Mouse (Mus musculus): ENCODE data around the gene Antxr1. TPM values are rescaled to one million over a fixed set of nuclear protein-coding genes. Genes with fewer than 3 reads are reported as not detected.

The Antxr1 gene
- polyA plus RNA-seq, 1 experiment from 2014 or later, result 29.1 TPM

GRCm38 (mm10) chr6:87088356-87088755, 247.3 kb downstream of the Antxr1 start:
- Histone ChIP-seq H3K27ac (replicated peaks; ENCODE audit: low read depth, low read length) (no peak overlapping the region), H3K27me3 (replicated peaks; ENCODE audit: control insufficient read depth, insufficient read depth, low read length) (no peaks in the 10 kb centered on the region), H3K9me3 (ENCODE audit: control insufficient read depth, low read length) (no peaks in the 10 kb centered on the region), H3K4me1 (ENCODE audit: control insufficient read depth, insufficient read depth, low read length) (no peaks in the 10 kb centered on the region), H3K9ac (ENCODE audit: low read depth, low read length) (no peak overlapping the region), H3K4me3 (ENCODE audit: low read depth, low read length) (no peak overlapping the region), H3K36me3 (ENCODE audit: control insufficient read depth, insufficient read depth, low read length) (peaks cover 88% of the 10 kb centered on the region), H3K4me2 (ENCODE audit: low read depth, low read length) (no peak overlapping the region)
- 92% methylated on average over 5 of the region's 5 CpGs for WGBS
- ATAC-seq (ENCODE audit: low read depth), result no peak
- DNase-seq (ENCODE audit: low spot score), result no peak

- Histone ChIP-seq H3K4me3 (ENCODE audit: low read depth, low read length) (no peak overlapping the region), H3K4me1 (ENCODE audit: control insufficient read depth, insufficient read depth, low read length) (no peaks in the 10 kb centered on the region), H3K9ac (ENCODE audit: low read depth, low read length) (no peak overlapping the region), H3K9me3 (ENCODE audit: control insufficient read depth, low read length) (no peaks in the 10 kb centered on the region), H3K27me3 (replicated peaks; ENCODE audit: control insufficient read depth, insufficient read depth, low read length) (no peaks in the 10 kb centered on the region), H3K27ac (replicated peaks; ENCODE audit: low read depth, low read length) (no peak overlapping the region), H3K36me3 (ENCODE audit: control insufficient read depth, insufficient read depth, low read length) (peaks cover 96% of the 10 kb centered on the region), H3K4me2 (ENCODE audit: low read depth, low read length) (no peak overlapping the region)
- DNase-seq (ENCODE audit: low spot score), result no peak
- no peak for ATAC-seq (ENCODE audit: low read depth)
- WGBS, result 64% methylated on average over 6 of the region's 6 CpGs
Measured at GRCm38 (mm10) chr6:87085026-87085425, 250.6 kb downstream of the Antxr1 start.

Other genes starting within 250 kb of the Antxr1 start
- 0.25 and 0.59 TPM in 2 replicates for gene D6Ertd527e, start 231.1 kb downstream of the Antxr1 start, polyA plus RNA-seq (2014; fragmentation: Nextera tagmentation; extraction: Ambion mirVana)
- gene Gkn1, start 15.1 kb upstream of the Antxr1 start, polyA plus RNA-seq (2014; fragmentation: Nextera tagmentation; extraction: Ambion mirVana), result 0.28 TPM in 1 of 2 replicates, not detected in the other
- gene Gkn2, start 37.5 kb upstream of the Antxr1 start, polyA plus RNA-seq (2014; fragmentation: Nextera tagmentation; extraction: Ambion mirVana), result not detected in 2 replicates
- 1.2 TPM in 2 replicates for gene Gkn3, start 53.1 kb upstream of the Antxr1 start, polyA plus RNA-seq (2014; fragmentation: Nextera tagmentation; extraction: Ambion mirVana)
- gene Bmp10, start 93.2 kb upstream of the Antxr1 start, polyA plus RNA-seq (2014; fragmentation: Nextera tagmentation; extraction: Ambion mirVana), result not detected in 2 replicates
- gene Arhgap25, start 197.4 kb upstream of the Antxr1 start, polyA plus RNA-seq (2014; fragmentation: Nextera tagmentation; extraction: Ambion mirVana), result 4.9 and 6.3 TPM in 2 replicates